Mouse (Mus musculus) lung, embryonic 14.5 days (tissue): ENCODE results near the gene Ep300. TPM values are rescaled to one million over a fixed set of nuclear protein-coding genes. Genes with fewer than 3 reads are reported as not detected.

Experiments used
- ATAC-seq: fragments of 200-750 bp; cut with Nextera tagmentation; 2 replicates; pipeline ENCODE4 v1.8.0; 2017; ENCODE audit warnings: mild to moderate bottlenecking, moderate TSS enrichment, moderate library complexity; ENCODE audit not compliant: insufficient read depth
- DNase-seq: peaks from one replicate; pipeline ENCODE4 v3.0.0-alpha.2; 2015
- H3K27ac ChIP-seq: fragments of 300-500 bp; sonication (generic); 2 replicates; pipeline ENCODE4 v1.5.1; 2014; ENCODE audit warnings: low read depth, mild to moderate bottlenecking, moderate library complexity
- H3K27me3 ChIP-seq: fragments of 300-500 bp; sonication (generic); 2 replicates; pipeline ENCODE4 v1.6.1; 2014; ENCODE audit warnings: low read length, control low read depth; ENCODE audit not compliant: insufficient read depth
- H3K36me3 ChIP-seq: fragments of 300-500 bp; sonication (generic); 2 replicates; pipeline ENCODE4 v1.6.1; 2014; ENCODE audit warnings: control low read depth; ENCODE audit not compliant: insufficient read depth
- H3K4me1 ChIP-seq: fragments of 300-500 bp; sonication (generic); 2 replicates; pipeline ENCODE4 v1.6.1; 2014; ENCODE audit warnings: antibody characterized with exemption, control low read depth; ENCODE audit not compliant: insufficient read depth
- H3K4me2 ChIP-seq: fragments of 300-500 bp; sonication (generic); 2 replicates; pipeline ENCODE4 v1.6.1; 2014; ENCODE audit warnings: mild to moderate bottlenecking
- H3K4me3 ChIP-seq: fragments of 300-500 bp; sonication (generic); 2 replicates; pipeline ENCODE4 v1.5.1; 2014; ENCODE audit warnings: low read depth, low read length
- H3K9ac ChIP-seq: fragments of 300-500 bp; sonication (generic); 2 replicates; pipeline ENCODE4 v1.6.1; 2014
- H3K9me3 ChIP-seq: fragments of 300-500 bp; sonication (generic); 2 replicates; pipeline ENCODE4 v1.6.1; 2016; ENCODE audit warnings: low read depth, low read length, control low read depth
- CTCF ChIP-seq: IDR thresholded peaks from 2 replicates; pipeline ENCODE4 v1.5.1; 2016; ENCODE audit warnings: antibody characterized with exemption, low read depth
- WGBS: fragments of 180-500 bp; shearing (Covaris S2); extraction: QIAGEN DNeasy Blood & Tissue Kit; methylation state at CpG from one replicate; pipeline ENCODE4 v1.1.7; 2014; 5-methylcytosine and 5-hydroxymethylcytosine counted together
- polyA plus RNA-seq: library from polyadenylated mRNA; unstranded; fragments of >200 nt; fragmentation: Nextera tagmentation; extraction: Ambion mirVana; gene quantifications from 2 replicates; pipeline ENCODE4 v1.2.1, GENCODE M21; 2014

The Ep300 gene
- 22.6 and 25.0 TPM in 2 replicates for polyA plus RNA-seq

- Histone ChIP-seq H3K4me1 (peaks cover 3% of the 10 kb centered on the region), H3K36me3 (peaks cover 9% of the 10 kb centered on the region; the same call in 1 of the 2 replicates), H3K9me3 (no peaks in the 10 kb centered on the region), H3K4me2 (peak within 1 kb of the TSS; percentile 70), H3K27me3 (no peaks in the 10 kb centered on the region), H3K4me3 (peak within 1 kb of the TSS; percentile 97), H3K27ac (peak within 1 kb of the TSS; percentile 100), H3K9ac (peak within 1 kb of the TSS; percentile 100)
- under 1% methylated on average over 59 of the region's 68 CpGs for WGBS
- no peak for TF ChIP-seq CTCF
- DNase-seq (peak; percentile 98), ATAC-seq (peak; percentile 92)
Measured at GRCm38 (mm10) chr15:81584913-81585745, at the start of gene Ep300. TSS of gene Ep300 (plus strand) at chr15:81585351.

DNA sequence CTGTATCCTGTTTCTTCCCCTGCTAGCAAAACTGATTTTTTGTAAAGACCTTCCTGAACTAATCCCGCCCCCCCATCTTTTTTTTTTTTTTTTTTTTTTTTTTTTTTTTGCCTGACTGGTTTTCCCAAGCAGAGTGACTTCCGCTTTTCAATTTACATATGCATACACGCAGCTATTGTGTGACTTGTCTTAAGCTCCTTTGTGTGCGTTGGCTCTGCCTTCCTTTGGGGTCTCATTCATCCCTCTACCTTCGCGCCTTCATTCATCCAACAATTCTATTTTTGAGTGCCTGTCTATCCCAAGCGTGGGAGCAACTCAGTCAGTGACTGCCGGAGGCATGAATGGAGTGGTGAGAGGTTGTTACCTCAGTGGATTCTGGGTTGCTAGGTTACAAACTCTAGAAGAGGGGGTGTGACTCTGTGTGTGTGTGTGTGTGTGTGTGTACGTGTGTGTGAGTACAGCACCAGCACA, 49.2 kb upstream of the Ep300 start:
- Histone ChIP-seq H3K36me3 (no peaks in the 10 kb centered on the region), H3K27ac (no peak overlapping the region), H3K27me3 (no peaks in the 10 kb centered on the region), H3K9ac (no peak overlapping the region), H3K4me1 (no peaks in the 10 kb centered on the region), H3K9me3 (no peaks in the 10 kb centered on the region), H3K4me3 (no peak overlapping the region), H3K4me2 (no peak overlapping the region)
- DNase-seq (no peak), ATAC-seq (no peak)
- WGBS: 38% methylated on average over 9 of the region's 9 CpGs
- TF ChIP-seq CTCF: no peak

DNA sequence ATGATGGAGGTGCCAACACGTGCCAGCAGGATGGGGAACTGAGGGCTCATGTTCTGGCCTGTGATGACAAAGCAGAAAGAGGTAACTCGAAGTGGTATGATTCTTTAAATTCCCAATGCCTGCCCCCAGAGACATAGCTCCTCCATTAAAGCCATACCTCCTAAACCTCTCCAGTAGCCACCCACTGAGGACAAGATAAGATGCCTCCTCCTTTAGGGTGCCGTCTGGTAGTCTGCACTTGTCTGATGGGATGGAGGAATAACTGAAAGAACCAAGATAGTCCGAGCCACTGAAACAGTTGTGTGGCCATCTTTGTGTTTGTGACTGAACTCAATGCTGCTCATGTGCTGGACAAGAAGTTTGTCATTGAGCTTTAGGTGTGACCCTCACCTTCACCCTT, 47.0 kb upstream of the Ep300 start:
- no peak overlapping the region for H3K4me2 ChIP-seq
- H3K27ac ChIP-seq: no peak overlapping the region
- H3K4me3 ChIP-seq: no peak overlapping the region
- H3K27me3 ChIP-seq: no peaks in the 10 kb centered on the region
- H3K4me1 ChIP-seq: no peaks in the 10 kb centered on the region
- no peaks in the 10 kb centered on the region for H3K9me3 ChIP-seq
- no peak for ATAC-seq
- H3K9ac ChIP-seq: no peak overlapping the region
- no peak for DNase-seq
- TF ChIP-seq CTCF: no peak
- H3K36me3 ChIP-seq: no peaks in the 10 kb centered on the region
- 82% methylated on average over 4 of the region's 4 CpGs for WGBS

GRCm38 (mm10) chr15:81539560-81539959, 45.6 kb upstream of the Ep300 start:
- 79% methylated on average over 2 of the region's 2 CpGs for WGBS
- ATAC-seq: no peak
- no peak for TF ChIP-seq CTCF

GRCm38 (mm10) chr15:81544916-81545315, 40.2 kb upstream of the Ep300 start:
- DNase-seq (no peak), ATAC-seq (no peak)
- Histone ChIP-seq H3K4me3 (no peak overlapping the region), H3K9me3 (no peaks in the 10 kb centered on the region), H3K27ac (no peak overlapping the region), H3K9ac (no peak overlapping the region), H3K4me2 (no peak overlapping the region), H3K36me3 (no peaks in the 10 kb centered on the region), H3K4me1 (no peaks in the 10 kb centered on the region), H3K27me3 (no peaks in the 10 kb centered on the region)
- no peak for TF ChIP-seq CTCF
- 91% methylated on average over 2 of the region's 2 CpGs for WGBS

More at GRCm38 (mm10) chr15:81539560-81539959, 45.6 kb upstream of the Ep300 start:
- H3K27me3 ChIP-seq: no peaks in the 10 kb centered on the region
- DNase-seq: no peak
- no peak overlapping the region for H3K27ac ChIP-seq
- H3K4me2 ChIP-seq: no peak overlapping the region
- H3K4me3 ChIP-seq: no peak overlapping the region
- H3K4me1 ChIP-seq: no peaks in the 10 kb centered on the region
- no peaks in the 10 kb centered on the region for H3K9me3 ChIP-seq
- no peaks in the 10 kb centered on the region for H3K36me3 ChIP-seq
- no peak overlapping the region for H3K9ac ChIP-seq

- no peaks in the 10 kb centered on the region for H3K27me3 ChIP-seq
- H3K9me3 ChIP-seq: no peaks in the 10 kb centered on the region
- no peaks in the 10 kb centered on the region for H3K4me1 ChIP-seq
- H3K4me3 ChIP-seq: no peak overlapping the region
- no peaks in the 10 kb centered on the region for H3K36me3 ChIP-seq
- TF ChIP-seq CTCF: no peak
- no peak overlapping the region for H3K27ac ChIP-seq
- 73% methylated on average over 5 of the region's 5 CpGs for whole genome bisulfite sequencing
- no peak overlapping the region for H3K9ac ChIP-seq
- ATAC-seq: no peak
- no peak overlapping the region for H3K4me2 ChIP-seq
- DNase-seq: no peak
Measured at GRCm38 (mm10) chr15:81545387-81546176, 39.6 kb upstream of the Ep300 start.

GRCm38 (mm10) chr15:81553455-81553854, 31.7 kb upstream of the Ep300 start:
- Histone ChIP-seq H3K9ac (no peak overlapping the region), H3K4me3 (no peak overlapping the region), H3K4me2 (no peak overlapping the region), H3K27me3 (no peaks in the 10 kb centered on the region), H3K27ac (no peak overlapping the region), H3K4me1 (no peaks in the 10 kb centered on the region), H3K36me3 (no peaks in the 10 kb centered on the region), H3K9me3 (no peaks in the 10 kb centered on the region)
- DNase-seq (no peak), ATAC-seq (no peak)
- no peak for TF ChIP-seq CTCF
- 74% methylated on average over 1 of the region's 1 CpGs for WGBS
